Mouse (Mus musculus): ENCODE measurements at regions not wholly inside any gene's neighbourhood (a gene's known extent, or its start where the extent isn't known, plus 50 kb on each side); places are given as distances from the start of the nearest gene placed in this dataset.

DNA sequence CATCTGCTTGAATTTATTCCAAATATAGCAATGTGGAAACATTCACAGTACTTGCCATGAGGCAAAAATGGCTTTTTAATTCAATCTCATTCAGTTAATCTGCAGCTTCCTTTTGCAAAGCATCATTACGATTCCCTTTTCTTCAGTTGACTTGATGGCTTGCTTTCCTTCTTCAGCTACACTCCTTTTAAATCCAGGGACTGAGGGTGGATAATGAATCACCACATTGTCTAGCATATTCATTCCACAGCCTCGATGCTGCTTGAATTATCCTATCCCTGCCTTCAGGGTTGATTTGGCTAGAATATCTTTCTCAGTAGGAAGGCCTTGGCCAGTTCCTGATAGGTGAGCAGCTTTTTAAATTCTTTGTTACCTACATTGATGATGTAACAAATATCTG lies 128.4 kb downstream of the Trib2 start:
- TF ChIP-seq CTCF (IDR thresholded peaks at IDR 0.05; ENCODE audit: extremely low read depth, insufficient read depth, insufficient read length, insufficient replicate concordance) (no peak), POLR2A (IDR thresholded peaks at IDR 0.05; ENCODE audit: low read depth, low read length) (no peak)
